Mouse (Mus musculus) liver, embryonic 13.5 days (tissue): ENCODE results near the gene Lats2. TPM values are rescaled to one million over a fixed set of nuclear protein-coding genes. Genes with fewer than 3 reads are reported as not detected.
"Not testable (repeated sequence)": the region's sequence is repeated elsewhere in the genome, so short reads cannot be mapped to it uniquely, and the experiment has no call there.

Source experiments
- ATAC-seq: fragments of 200-750 bp; cut with Nextera tagmentation; 2 replicates; pipeline ENCODE4 v1.8.0; 2017; ENCODE audit warnings: low read depth, mild to moderate bottlenecking, moderate number of reproducible peaks, moderate library complexity
- DNase-seq: peaks from one replicate; pipeline ENCODE4 v3.0.0; 2022
- H3K27ac ChIP-seq: fragments of 300-500 bp; sonication (generic); 2 replicates; pipeline ENCODE4 v1.5.1; 2015; ENCODE audit warnings: moderate library complexity, mild to moderate bottlenecking, inconsistent platforms
- H3K27me3 ChIP-seq: fragments of 300-500 bp; sonication (generic); 2 replicates; pipeline ENCODE4 v1.6.1; 2015; ENCODE audit warnings: mild to moderate bottlenecking, inconsistent platforms
- H3K36me3 ChIP-seq: fragments of 300-500 bp; sonication (generic); 2 replicates; pipeline ENCODE4 v1.6.1; 2015; ENCODE audit warnings: mild to moderate bottlenecking, inconsistent platforms
- H3K4me1 ChIP-seq: fragments of 300-500 bp; sonication (generic); replicated peaks from 2 replicates; pipeline ENCODE4 v1.6.1; 2015; ENCODE audit warnings: inconsistent platforms
- H3K4me2 ChIP-seq: fragments of 300-500 bp; sonication (generic); 2 replicates; pipeline ENCODE4 v1.6.1; 2015; ENCODE audit warnings: inconsistent platforms, mild to moderate bottlenecking, moderate library complexity
- H3K4me3 ChIP-seq: fragments of 300-500 bp; sonication (generic); replicated peaks from 2 replicates; pipeline ENCODE4 v1.5.1; 2015; ENCODE audit warnings: mild to moderate bottlenecking, inconsistent platforms
- H3K9ac ChIP-seq: fragments of 300-500 bp; sonication (generic); 2 replicates; pipeline ENCODE4 v1.6.1; 2015; ENCODE audit warnings: mild to moderate bottlenecking, inconsistent platforms
- H3K9me3 ChIP-seq: fragments of 300-500 bp; sonication (generic); replicated peaks from 2 replicates; pipeline ENCODE4 v1.6.1; 2016; ENCODE audit warnings: inconsistent platforms
- WGBS: fragments of 180-500 bp; shearing (Covaris S2); methylation state at CpG from one replicate; pipeline ENCODE4 v1.1.7; 2015; ENCODE audit not compliant: insufficient replicate concordance; 5-methylcytosine and 5-hydroxymethylcytosine counted together
- polyA plus RNA-seq: library from polyadenylated mRNA; unstranded; fragments of >200 nt; fragmentation: Nextera tagmentation; extraction: Ambion mirVana; gene quantifications from 2 replicates; pipeline ENCODE4 v1.2.1, GENCODE M21; 2015

Lats2 gene
- polyA plus RNA-seq, 1 experiment from 2014 or later: 3.6 TPM

GRCm38 (mm10) chr14:57679523-57679922, 78.7 kb downstream of the Lats2 start:
- WGBS: 22% methylated on average over 1 of the region's 1 CpGs
- no peak overlapping the region for H3K4me2 ChIP-seq

GRCm38 (mm10) chr14:57675481-57675880, 82.7 kb downstream of the Lats2 start:
- Histone ChIP-seq H3K36me3 (no peaks in the 10 kb centered on the region), H3K4me1 (no peaks in the 10 kb centered on the region), H3K4me3 (no peak overlapping the region), H3K27me3 (no peaks in the 10 kb centered on the region), H3K9me3 (no peaks in the 10 kb centered on the region), H3K9ac (no peak overlapping the region), H3K27ac (no peak overlapping the region), H3K4me2 (no peak overlapping the region)
- DNase-seq (no peak), ATAC-seq (no peak)
- WGBS: 65% methylated on average over 2 of the region's 2 CpGs

More at GRCm38 (mm10) chr14:57679523-57679922, 78.7 kb downstream of the Lats2 start:
- DNase-seq (no peak), ATAC-seq (no peak)
- Histone ChIP-seq H3K27ac (no peak overlapping the region), H3K36me3 (no peaks in the 10 kb centered on the region), H3K9me3 (no peaks in the 10 kb centered on the region), H3K4me1 (no peaks in the 10 kb centered on the region), H3K9ac (no peak overlapping the region), H3K27me3 (no peaks in the 10 kb centered on the region), H3K4me3 (no peak overlapping the region)

GRCm38 (mm10) chr14:57665628-57665950, 92.6 kb downstream of the Lats2 start:
- H3K27me3 ChIP-seq: no peaks in the 10 kb centered on the region
- H3K4me1 ChIP-seq: peaks cover 46% of the 10 kb centered on the region
- no peaks in the 10 kb centered on the region for H3K9me3 ChIP-seq
- peak overlapping the region; percentile 93 for H3K9ac ChIP-seq
- peak overlapping the region; percentile 85 for H3K4me2 ChIP-seq
- DNase-seq (no peak), ATAC-seq (no peak)
- WGBS: 4% methylated on average over 10 of the region's 10 CpGs
- peak overlapping the region; percentile 85 for H3K4me3 ChIP-seq
- H3K36me3 ChIP-seq: peaks cover 6% of the 10 kb centered on the region; the same call in 1 of the 2 replicates
- peak overlapping the region; percentile 97 for H3K27ac ChIP-seq

GRCm38 (mm10) chr14:57664822-57665627, 93.2 kb downstream of the Lats2 start, which contains the start of gene Xpo4:
Gene Xpo4, minus strand, starts transcription at chr14:57665430.
- H3K27ac ChIP-seq: peak within 1 kb of the TSS; percentile 97
- under 1% methylated on average over 79 of the region's 80 CpGs for WGBS
- H3K9me3 ChIP-seq: no peaks in the 10 kb centered on the region
- peak within 1 kb of the TSS; percentile 85 for H3K4me3 ChIP-seq
- no peaks in the 10 kb centered on the region for H3K27me3 ChIP-seq
- H3K4me2 ChIP-seq: peak within 1 kb of the TSS; percentile 85
- ATAC-seq (peak; percentile 91), DNase-seq (peak; percentile 81)
- peaks cover 9% of the 10 kb centered on the region; the same call in 1 of the 2 replicates for H3K36me3 ChIP-seq
- peak within 1 kb of the TSS; percentile 93 for H3K9ac ChIP-seq
- peaks cover 46% of the 10 kb centered on the region for H3K4me1 ChIP-seq

GRCm38 (mm10) chr14:57664311-57664821, 93.8 kb downstream of the Lats2 start:
- peak overlapping the region; percentile 93 for H3K9ac ChIP-seq
- peak; percentile 55 for DNase-seq
- peak overlapping the region; percentile 97 for H3K27ac ChIP-seq
- peak overlapping the region; percentile 85 for H3K4me2 ChIP-seq
- ATAC-seq: peak; percentile 59
- H3K27me3 ChIP-seq: no peaks in the 10 kb centered on the region
- peaks cover 46% of the 10 kb centered on the region for H3K4me1 ChIP-seq
- no peaks in the 10 kb centered on the region for H3K9me3 ChIP-seq
- peak overlapping the region; percentile 85 for H3K4me3 ChIP-seq
- WGBS: under 1% methylated on average over 19 of the region's 19 CpGs
- H3K36me3 ChIP-seq: peaks cover 9% of the 10 kb centered on the region; the same call in 1 of the 2 replicates

- Histone ChIP-seq H3K9me3 (no peaks in the 10 kb centered on the region), H3K27me3 (no peaks in the 10 kb centered on the region), H3K4me1 (peaks cover 47% of the 10 kb centered on the region), H3K36me3 (peaks cover 9% of the 10 kb centered on the region; the same call in 1 of the 2 replicates), H3K4me3 (peak overlapping the region; percentile 85), H3K27ac (peak overlapping the region; percentile 34; the same call in 1 of the 2 replicates), H3K9ac (peak overlapping the region; percentile 93), H3K4me2 (peak overlapping the region; percentile 85)
- ATAC-seq (no peak), DNase-seq (no peak)
- 26% methylated on average over 1 of the region's 1 CpGs for WGBS
Observed at GRCm38 (mm10) chr14:57663630-57664029, 94.6 kb downstream of the Lats2 start.

GRCm38 (mm10) chr14:57658301-57658700, 99.9 kb downstream of the Lats2 start:
- no peak overlapping the region for H3K9ac ChIP-seq
- H3K4me3 ChIP-seq: no peak overlapping the region
- H3K36me3 ChIP-seq: peaks cover 23% of the 10 kb centered on the region
- no peaks in the 10 kb centered on the region for H3K9me3 ChIP-seq
- no peak overlapping the region for H3K4me2 ChIP-seq
- DNase-seq: no peak
- 93% methylated on average over 4 of the region's 4 CpGs for WGBS
- peaks cover 37% of the 10 kb centered on the region for H3K4me1 ChIP-seq
- no peaks in the 10 kb centered on the region for H3K27me3 ChIP-seq
- H3K27ac ChIP-seq: no peak overlapping the region; the same call in 1 of the 2 replicates
- no peak for ATAC-seq

- 86% methylated on average over 2 of the region's 2 CpGs for WGBS
- no peak for ATAC-seq
- H3K9me3 ChIP-seq: no peaks in the 10 kb centered on the region
- DNase-seq: no peak
- H3K4me3 ChIP-seq: no peak overlapping the region
- H3K27me3 ChIP-seq: no peaks in the 10 kb centered on the region
- no peak overlapping the region for H3K27ac ChIP-seq
- no peak overlapping the region for H3K4me2 ChIP-seq
- H3K4me1 ChIP-seq: peaks cover 29% of the 10 kb centered on the region
- peaks cover 23% of the 10 kb centered on the region for H3K36me3 ChIP-seq
- H3K9ac ChIP-seq: no peak overlapping the region
Observed at GRCm38 (mm10) chr14:57657500-57657899, 100.7 kb downstream of the Lats2 start.

- peak; percentile 79 for ATAC-seq
- Histone ChIP-seq H3K4me1 (peaks cover 24% of the 10 kb centered on the region), H3K36me3 (peaks cover 22% of the 10 kb centered on the region)
- H3K9ac ChIP-seq, H3K4me2 ChIP-seq, H3K9me3 ChIP-seq, H3K4me3 ChIP-seq, H3K27me3 ChIP-seq, DNase-seq, H3K27ac ChIP-seq: not testable (repeated sequence)
- WGBS: 80% methylated on average over 3 of the region's 3 CpGs
Observed at GRCm38 (mm10) chr14:57656519-57656918, 101.7 kb downstream of the Lats2 start.

- Histone ChIP-seq H3K36me3 (peaks cover 16% of the 10 kb centered on the region), H3K4me2 (no peak overlapping the region), H3K27ac (no peak overlapping the region), H3K9me3 (no peaks in the 10 kb centered on the region), H3K9ac (no peak overlapping the region), H3K4me3 (no peak overlapping the region), H3K4me1 (0 out of 2 replicates have a peak, but pooled peaks cover 5% of the 10 kb centered on the region), H3K27me3 (no peaks in the 10 kb centered on the region)
- ATAC-seq (no peak), DNase-seq (no peak)
Observed at GRCm38 (mm10) chr14:57649501-57649900, 108.7 kb downstream of the Lats2 start.

- H3K4me2 ChIP-seq: no peak overlapping the region
- no peaks in the 10 kb centered on the region for H3K9me3 ChIP-seq
- H3K36me3 ChIP-seq: peaks cover 29% of the 10 kb centered on the region
- H3K27ac ChIP-seq: no peak overlapping the region
- no peak overlapping the region for H3K9ac ChIP-seq
- 0 out of 2 replicates have a peak, but pooled peaks cover 5% of the 10 kb centered on the region for H3K4me1 ChIP-seq
- DNase-seq: no peak
- WGBS: 70% methylated on average over 4 of the region's 4 CpGs
- no peaks in the 10 kb centered on the region for H3K27me3 ChIP-seq
- no peak for ATAC-seq
- H3K4me3 ChIP-seq: no peak overlapping the region
Observed at GRCm38 (mm10) chr14:57646155-57646554, 112.0 kb downstream of the Lats2 start.
